Mouse (Mus musculus): ENCODE data around the gene Iqck.

Gene Iqck

DNA sequence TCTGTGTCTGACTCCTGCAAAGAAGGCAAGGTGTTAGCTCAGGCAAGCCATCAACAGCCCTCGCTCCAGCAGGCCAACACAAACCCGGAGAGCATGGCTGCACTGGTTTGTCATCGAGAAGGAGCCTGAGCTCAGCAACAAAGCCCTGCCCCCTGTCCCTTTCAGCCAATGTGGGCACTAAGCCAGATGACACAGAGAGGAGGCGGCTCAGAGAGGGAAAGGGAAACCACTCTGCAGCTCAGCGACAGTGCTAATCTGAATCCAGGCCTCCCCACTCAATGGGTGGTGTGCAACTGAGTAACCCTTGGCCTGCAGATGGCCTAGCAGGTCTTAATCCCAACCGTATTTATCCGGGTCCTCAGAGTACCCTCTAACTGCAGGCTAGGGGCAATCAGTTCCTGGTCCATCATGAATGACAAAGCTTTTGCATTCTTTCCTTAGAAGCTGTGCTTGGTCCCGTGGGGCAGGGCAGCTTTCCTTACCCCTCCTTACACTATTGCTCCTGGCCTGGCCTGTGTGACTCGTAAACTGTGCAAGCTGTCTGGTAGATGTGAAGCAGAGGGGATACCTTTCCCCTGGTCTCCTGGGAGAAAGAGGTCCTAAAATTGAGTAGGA lies 4.8 kb upstream of the Iqck start:
- DNase-seq (ENCODE audit: low spot score in 2 of 2), result no peak

DNA sequence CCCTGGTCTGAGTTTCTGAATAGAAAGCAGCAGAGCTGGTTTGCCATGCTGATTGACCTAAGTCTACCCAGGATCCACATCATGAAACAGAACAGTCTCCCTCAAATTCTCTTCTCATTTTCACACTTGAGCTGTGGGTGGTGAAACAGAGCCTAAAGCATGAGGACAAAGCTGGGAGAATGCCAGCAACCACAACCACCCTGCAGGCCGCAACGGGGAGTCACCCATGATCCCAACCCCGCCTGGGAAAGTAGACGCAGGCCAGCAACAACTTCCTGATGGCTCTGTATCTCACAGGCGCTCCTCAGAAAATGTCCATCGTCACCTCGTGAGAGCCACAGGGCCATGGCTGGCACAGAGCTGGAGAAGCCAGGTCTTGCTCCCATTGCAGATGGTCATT lies 4.0 kb upstream of the Iqck start:
- no peak for DNase-seq (ENCODE audit: low spot score in 2 of 2)

DNA sequence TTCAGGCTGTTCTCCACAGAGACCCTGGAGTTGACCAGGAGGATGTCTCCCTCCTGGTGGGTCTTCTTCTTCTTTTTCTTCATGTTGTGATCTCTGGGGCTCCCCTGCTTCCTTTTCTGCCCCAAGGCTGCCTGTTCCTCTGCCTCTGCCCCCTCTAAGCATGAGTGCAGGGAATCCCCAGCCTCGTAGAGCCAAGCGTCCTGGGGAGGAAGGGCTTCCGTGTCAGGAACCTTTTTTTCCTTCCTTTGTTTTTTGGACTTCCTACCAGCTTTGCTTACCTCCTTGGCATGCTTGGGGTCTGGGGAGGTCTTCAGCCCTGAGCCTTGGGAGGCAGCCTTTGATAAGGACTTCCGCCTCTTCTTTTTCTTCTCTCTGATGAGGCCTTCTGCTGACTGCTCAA lies 2.9 kb upstream of the Iqck start:
- DNase-seq (ENCODE audit: low spot score in 2 of 2), result no peak

DNA sequence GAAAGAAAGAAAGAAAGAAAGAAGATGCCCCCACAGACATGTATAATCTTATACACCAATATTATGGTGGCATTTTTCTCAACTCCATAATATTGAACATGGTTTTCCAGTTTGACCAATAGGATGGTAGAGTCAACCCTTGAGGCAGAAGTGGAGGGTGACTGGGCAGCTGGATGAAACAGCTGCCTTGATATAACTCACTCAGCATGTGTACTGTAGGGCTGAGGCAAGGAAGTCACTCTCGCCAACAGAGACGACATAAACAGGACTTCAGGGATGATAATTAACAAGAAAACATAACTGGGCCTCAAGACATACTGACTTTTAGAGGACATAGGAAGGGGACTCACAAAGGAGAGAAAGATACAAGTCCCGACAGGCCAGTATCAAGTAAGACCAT lies 946 bp upstream of the Iqck start:
- no peak for DNase-seq (ENCODE audit: low spot score in 2 of 2)

DNA sequence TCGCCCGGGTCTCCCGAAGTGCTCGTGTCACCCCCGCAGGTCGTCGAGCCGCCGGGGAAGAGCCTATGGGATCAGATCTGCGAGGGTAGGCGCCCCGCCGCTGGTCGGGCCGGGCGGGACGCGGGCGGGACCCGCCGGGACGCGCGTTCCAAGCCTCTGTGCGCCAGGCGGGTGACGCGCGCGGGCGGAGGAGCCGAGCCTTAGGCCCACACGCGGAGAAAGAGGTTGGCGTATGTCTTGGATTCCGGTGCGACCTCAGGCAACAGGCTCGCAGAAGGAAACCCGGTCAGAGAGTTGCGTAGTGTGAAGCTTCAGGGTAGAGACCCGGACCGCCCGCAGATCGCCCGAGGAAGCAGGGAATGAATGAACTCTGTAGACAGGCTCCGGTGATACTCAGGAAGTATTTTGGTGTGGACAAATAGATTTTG lies 339 bp downstream of the Iqck start, which contains the start of gene Knop1:
Gene Knop1 (minus strand): TSS at position 378 of the 428 bp plus-strand sequence.
- no peak for DNase-seq (ENCODE audit: low spot score in 2 of 2)

DNA sequence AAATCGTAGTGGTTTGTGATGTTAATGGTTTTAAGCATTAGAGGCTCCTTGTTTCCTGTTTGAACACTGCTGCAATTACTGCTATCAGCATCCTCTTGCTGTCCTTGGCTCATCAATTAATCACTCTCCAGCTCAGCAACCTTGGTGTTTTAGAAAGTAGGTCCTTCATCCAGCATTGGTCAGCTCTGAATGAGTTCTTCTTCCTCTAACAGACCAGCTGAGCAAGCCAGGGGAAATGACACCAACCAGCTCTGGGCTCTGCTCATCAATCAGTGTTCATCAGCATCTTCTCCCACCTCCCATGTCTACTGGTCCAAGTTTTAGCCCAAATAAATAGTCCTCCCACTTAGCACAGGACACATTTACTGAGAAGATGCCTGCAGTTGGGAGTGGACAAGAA lies 3.1 kb downstream of the Iqck start:
- DNase-seq (ENCODE audit: low spot score in 2 of 2), result no peak

DNA sequence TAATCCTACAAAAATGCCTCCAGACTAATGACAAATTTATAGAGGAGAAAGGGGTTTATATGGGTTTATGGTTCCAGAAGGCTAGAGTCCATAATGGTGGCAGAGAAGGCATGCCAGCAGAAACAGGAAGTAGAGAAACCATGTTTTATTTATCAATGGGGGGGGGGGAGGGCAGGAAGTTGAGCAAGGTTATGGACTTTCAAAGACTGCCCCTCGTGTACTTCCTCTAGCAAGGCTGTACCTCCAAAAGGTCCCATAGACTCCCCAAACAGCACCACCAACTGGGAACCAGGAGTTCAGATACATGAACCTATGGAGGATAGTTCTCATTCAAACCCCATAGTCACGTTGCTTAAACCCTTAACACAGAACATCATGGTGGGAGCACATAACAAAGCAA lies 9.8 kb downstream of the Iqck start:
- DNase-seq (ENCODE audit: low spot score in 2 of 2), result no peak

DNA sequence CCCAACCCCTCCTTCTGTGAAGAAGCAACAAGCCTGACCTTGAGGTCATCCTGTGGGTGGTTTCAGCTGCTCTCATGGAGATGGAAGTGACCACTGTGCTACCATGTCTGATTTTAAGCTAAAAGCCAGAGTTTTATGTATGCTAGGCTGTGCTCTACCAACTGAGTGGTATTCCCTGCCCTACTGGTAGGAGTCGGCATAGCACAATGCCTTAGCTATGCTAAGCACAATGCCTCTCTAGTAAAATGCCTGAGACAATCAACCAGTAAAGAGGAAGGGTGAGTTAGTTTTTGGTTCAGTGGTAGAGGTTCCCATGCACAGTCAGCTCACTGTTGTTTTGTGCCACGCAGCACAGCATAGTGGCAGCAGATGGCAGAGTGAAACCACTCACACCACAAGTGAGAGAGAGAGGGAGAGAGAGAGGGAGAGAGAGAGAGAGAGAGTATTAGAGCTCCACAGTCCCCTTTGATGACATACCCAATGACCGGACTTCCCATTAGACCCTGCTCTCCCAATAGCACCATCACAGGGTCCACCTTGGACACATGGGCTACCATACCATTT lies 24.0 kb downstream of the Iqck start:
- no peak for DNase-seq (ENCODE audit: low spot score in 2 of 2)

DNA sequence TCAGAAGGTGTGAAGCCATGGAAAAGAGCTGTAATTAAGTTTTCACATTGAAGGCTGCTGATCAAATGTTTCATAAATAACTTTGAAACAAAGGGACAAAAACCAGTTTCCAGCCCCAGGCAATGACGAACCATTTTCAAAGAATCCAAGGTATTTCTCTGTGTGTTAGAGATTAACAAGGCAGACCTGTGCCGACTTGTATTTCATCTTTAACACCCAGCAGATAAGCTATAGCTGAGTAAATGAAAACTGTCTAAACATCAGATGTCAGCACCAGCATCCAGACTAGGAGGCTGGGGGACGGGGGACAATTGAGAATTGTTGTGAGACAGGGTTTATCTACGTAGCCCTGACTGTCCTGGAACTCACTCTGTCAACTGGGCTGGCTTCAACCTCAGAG lies 28.4 kb downstream of the Iqck start:
- DNase-seq (ENCODE audit: low spot score in 2 of 2), result no peak

DNA sequence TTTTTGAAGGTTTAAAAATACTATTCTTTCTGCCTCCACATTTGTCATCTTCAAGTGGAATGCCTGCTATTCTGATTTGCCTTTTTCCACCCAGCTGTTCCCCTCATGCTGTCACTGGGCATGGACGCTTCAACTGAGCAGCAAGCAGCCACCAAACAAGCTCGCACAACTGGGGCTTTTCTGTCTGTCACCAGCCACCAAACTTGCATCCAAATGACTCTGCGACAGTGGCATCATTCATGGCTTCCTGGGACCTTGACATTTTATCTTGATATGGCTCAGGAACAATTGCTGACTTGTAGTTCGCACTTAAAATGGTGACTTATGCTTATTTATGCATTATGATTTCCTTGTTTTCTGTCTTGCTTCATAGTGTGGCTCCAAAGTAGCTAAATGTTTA lies 29.4 kb downstream of the Iqck start:
- DNase-seq (ENCODE audit: low spot score in 2 of 2), result no peak

DNA sequence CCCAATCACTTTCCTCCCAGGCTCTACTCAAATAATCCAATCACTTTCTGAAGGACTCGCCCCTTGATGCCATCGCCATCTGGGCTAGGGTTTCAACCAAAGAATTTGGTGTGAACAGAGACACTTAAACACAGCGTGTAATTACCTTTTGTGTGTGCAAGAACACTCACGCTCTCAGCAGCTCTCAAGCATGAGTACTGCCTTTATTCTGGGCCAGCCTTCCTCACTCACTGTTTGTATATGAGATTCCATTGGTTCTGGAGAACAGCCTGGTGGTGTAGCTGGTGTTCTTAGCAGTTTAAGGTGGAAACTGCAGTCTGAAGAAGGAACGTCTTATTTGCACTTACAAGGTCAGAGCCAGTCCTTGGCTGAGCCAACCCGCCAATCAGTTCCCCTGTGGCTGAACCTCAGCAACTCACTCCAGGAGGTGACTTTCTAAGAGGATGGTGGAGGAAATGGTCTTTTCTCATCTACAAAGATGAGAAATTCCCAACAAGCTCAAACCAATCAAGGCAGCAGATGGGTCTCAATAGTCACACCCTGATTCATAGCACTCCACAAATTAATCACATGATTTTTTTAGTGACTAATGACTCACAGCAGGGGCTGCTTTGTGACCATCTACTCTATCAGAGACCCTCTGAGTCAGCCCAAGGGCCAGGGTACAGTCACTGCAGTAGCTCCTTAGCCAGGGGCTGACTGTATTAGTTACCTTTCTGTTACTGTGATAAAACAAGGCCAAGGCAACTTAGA lies 31.9 kb downstream of the Iqck start:
- no peak for DNase-seq (ENCODE audit: low spot score in 2 of 2)

DNA sequence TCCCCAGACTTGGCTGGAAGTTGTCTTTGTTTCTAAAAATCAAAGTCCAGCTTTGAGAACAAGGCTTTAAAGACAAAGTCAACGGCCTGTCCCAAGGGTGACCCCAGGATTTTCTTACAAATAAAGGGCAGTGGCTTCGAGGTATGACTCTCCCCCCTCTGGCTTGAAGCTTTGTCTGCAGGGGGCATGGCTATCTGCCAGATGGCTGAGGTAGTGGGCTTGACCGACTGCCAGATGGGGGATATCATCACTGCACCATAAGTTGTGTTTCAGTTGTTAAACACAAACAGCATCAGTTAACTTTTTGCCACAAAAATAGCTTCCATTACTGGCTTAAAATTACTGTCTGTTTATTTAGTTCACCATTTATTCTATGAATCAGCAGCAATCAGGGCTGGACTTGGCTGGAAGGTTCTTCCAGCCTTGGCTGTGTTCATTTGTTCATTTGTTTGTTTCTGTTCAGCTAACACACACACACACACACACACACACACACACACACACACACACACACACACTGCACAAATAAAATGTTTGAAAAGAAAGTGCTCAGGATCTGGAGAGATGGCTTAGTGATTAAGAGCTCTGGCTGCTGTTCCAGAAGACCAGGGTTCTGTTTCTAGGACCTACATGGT lies 33.6 kb downstream of the Iqck start:
- DNase-seq (ENCODE audit: low spot score in 2 of 2), result no peak

DNA sequence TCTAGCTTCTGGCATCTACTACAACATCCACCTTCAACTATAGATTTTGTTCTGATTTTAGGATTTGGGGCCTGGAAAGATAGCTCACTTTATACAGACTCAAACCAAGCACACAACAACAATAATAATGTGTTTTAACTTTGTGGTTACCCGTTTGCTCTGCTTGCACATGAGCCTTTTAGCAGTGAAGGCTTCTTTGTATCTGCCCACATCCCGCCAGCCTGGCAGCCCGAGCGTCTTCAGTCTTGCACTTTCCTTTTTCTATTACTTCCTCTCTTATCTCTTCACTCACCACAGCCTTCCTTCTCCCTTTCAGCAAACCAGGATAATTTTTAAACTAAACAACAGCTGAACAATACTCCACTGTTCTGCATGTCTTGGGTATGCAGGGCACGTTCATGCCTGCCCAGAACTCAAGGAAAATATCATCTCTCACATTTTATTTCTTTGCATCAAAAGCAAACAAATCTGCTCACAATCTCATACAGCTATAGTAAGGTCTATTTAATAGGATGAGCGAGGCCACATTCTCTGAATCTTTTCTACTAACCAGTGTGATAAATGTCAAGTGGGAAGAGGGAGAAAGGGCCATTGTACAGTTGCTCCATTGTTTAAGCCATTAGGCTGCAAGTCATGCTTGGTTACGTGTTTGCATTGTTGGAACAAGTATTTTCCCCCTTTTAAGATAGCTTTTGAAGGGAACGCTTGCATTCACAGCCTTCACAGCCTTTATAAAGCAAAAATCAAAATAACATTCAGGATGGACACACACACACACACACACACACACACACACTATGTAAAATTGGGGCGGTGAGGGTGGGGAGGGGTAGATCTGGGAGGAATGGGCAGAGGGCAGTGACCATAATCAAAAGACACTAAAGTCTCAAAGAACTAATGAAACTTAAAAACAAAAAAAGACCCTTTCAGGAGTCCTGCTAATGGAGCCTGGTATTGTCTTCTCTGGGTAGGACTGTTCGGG lies 40.2 kb downstream of the Iqck start:
- peak in 1 of 2 experiments; percentile 11 for DNase-seq (ENCODE audit: low spot score in 2 of 2)

DNA sequence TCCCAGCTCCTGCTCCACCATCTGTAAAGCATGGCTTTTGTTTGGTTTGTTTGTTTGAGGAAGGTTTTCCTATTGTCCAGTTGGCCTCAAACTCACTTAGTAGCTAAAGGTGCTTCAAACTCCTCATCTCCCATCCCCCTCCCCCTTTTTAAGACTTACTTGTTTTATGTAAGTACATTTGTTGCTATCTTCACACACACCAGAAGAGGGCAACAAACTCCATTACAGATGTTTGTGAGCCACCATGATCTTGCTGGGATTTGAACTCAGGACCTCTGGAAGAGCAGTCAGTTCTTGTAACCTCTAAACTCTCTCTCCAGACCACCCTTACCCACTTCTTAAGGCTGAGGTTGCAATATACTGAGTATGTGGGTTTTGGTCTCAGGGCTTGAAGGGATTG lies 42.5 kb downstream of the Iqck start:
- no peak for DNase-seq (ENCODE audit: low spot score in 2 of 2)

DNA sequence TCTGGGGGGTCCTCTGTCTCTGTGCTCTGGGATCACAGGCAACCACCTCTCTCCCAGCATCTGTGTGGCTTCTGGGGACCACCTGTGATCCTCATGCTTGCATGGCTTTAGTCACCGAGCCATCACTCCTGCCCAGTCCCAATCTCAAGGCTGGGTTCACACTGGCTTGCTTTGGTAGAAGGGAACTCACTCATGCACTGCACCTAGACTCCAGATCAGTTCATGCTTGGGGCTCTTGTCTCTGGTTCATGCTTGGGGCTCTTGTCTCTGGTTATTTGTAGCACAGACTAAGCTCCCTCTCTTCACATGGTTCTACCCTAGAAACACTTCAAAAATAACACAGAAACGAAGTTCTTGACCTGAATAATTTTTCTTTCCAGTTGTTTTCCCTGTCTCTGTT lies 44.5 kb downstream of the Iqck start:
- no peak for DNase-seq (ENCODE audit: low spot score in 2 of 2)

DNA sequence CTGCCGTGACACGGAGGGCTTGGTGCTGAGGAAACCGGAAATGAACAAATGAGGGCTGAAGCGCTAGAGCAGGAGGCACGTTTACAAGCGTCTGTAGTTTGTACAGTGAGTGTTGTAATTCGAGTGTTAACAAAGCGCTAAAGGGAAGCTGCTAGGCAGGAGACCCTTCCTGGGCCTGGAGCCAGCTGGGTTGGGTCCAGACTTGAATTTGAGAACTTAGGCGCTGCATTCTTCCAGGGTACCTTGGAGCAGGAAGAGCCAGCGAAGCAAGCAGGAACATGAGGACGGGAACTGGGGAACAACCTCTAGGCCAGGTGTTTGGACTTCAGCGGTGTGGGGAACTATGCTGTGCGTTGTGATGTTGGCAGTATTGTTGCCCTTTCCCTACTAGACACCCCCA lies 47.4 kb downstream of the Iqck start:
- DNase-seq (ENCODE audit: low spot score in 2 of 2), result no peak

DNA sequence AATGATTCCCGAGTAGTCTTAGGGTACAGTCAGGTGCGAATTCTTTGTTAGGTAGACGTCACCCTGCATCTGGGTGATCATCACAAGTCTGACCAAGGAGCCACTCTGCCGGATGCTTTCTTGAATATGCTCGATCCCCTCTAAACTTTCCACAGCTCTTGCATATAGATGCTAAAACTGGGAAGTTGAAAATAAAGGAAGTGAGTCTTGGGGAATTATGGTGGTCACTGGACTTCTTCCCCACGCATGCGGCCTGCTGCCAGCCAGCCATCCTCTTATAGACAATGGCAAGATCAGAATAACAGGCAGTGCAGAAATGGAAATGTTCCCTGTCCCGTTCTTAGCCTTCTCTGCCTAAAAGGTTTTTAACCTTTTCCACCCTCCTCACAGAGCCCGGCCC lies 48.3 kb downstream of the Iqck start:
- DNase-seq (ENCODE audit: low spot score in 2 of 2), result no peak

DNA sequence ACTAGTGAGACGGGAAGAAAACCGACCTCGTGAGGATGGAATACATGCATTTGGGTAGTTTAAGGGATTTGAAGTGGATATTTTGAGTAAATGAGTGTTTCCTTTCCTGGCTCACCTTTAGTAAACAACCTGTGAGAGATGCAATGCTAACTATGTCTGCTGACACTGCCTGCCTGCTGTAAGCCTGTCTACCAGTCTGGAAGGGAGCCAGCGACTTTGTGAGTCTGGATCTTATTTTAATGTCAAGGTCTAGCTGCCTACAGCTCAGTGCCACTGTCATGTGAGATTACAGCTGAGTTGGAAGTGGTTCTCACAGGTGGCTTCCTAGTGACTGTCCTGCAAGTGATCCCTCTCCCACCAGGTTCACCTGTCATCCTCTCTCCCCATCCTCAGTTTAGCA lies 49.0 kb downstream of the Iqck start:
- DNase-seq (ENCODE audit: low spot score in 2 of 2), result no peak

DNA sequence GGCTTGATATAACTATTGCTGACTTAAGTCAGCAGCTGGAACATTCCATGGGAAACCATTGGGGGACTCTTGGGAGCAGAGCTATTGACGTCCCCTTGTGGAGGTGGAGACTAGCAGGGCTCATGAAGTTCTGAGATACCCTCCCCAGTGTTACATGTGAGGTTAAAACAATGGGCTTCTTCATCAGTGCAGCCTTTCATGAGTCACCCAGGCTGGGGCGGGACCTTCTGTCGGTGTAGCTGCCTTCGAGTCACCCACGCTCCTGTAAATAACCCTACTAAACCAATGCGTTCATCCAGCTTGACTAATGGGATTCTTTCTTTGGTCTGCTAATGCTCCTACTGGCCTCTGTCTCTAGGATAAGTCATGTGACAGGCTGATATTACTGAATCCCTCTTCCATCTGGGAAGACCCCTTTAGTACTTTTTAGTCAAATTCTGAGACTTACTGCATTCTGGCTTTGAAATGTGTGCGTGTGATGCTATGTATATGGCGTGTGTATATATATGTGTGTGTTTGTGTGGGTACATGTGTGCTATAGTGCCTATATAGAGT lies 53.5 kb downstream of the Iqck start:
- DNase-seq (ENCODE audit: low spot score in 2 of 2), result no peak

DNA sequence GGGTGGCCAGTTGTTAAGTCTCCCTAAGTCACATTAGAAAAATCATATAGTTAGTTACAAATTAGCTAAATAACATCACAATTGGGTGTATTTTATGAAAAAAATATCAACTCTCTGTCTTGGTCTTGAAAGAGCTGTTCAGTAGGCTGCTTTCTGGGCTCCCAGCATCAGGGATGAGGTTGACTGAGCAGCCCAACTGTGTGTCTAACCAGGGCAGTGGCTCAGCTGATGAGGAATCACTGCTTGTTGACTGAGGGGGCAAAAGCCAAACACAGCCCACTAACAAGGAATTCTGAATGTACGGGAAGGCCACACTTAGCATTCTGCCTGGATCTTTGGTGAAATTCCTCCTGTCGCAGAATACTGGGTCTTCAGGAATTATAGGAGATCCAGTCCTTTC lies 54.9 kb downstream of the Iqck start:
- no peak for DNase-seq (ENCODE audit: low spot score in 2 of 2)

DNA sequence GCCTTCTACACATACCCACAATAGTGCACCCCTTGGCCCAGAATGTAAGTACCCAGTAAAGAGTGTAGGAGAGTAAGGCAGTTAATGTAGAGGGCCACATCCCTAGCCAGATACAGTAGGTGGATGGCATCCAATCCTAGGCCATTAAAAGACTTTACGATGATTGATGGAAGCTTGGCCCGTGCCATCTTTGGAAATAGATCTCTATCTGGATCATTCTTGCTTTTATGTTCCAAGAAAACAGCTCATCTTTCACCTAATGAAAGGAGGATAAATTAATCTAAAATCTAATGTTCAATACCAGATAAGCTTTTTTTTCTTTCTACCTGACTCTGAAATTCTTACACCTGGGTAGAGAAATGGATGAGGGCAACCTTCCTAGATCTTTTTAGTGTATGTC lies 55.6 kb downstream of the Iqck start:
- no peak for DNase-seq (ENCODE audit: low spot score in 2 of 2)

Data from thymus, postnatal 10 days (tissue).